Mouse (Mus musculus): ENCODE results near the gene Ccr6.

Gene Ccr6

GRCm38 (mm10) chr17:8272951-8273350 lies 37.1 kb downstream of the Ccr6 start:
- in situ Hi-C loops (cut with MboI; ENCODE audit: low pct_unique_long_range_greater_than_20kb in 1 of 2, low sequenced_read_pairs in 2 of 2, unreplicated experiment in 1 of 2) = no loop called here

- in situ Hi-C loops (cut with MboI; ENCODE audit: low pct_unique_long_range_greater_than_20kb in 1 of 2, low sequenced_read_pairs in 2 of 2, unreplicated experiment in 1 of 2) = no loop called here
Measured at GRCm38 (mm10) chr17:8276071-8276470, 40.2 kb downstream of the Ccr6 start.

GRCm38 (mm10) chr17:8276680-8277079 lies 40.8 kb downstream of the Ccr6 start:
- in situ Hi-C loops (cut with MboI; ENCODE audit: low pct_unique_long_range_greater_than_20kb in 1 of 2, low sequenced_read_pairs in 2 of 2, unreplicated experiment in 1 of 2) = no loop called here

GRCm38 (mm10) chr17:8277266-8277665 lies 41.4 kb downstream of the Ccr6 start:
- in situ Hi-C loops (cut with MboI; ENCODE audit: low pct_unique_long_range_greater_than_20kb in 1 of 2, low sequenced_read_pairs in 2 of 2, unreplicated experiment in 1 of 2) = no loop called here

- in situ Hi-C loops (cut with MboI; ENCODE audit: low pct_unique_long_range_greater_than_20kb in 1 of 2, low sequenced_read_pairs in 2 of 2, unreplicated experiment in 1 of 2) = no loop called here
Measured at GRCm38 (mm10) chr17:8278356-8278755, 42.5 kb downstream of the Ccr6 start.

GRCm38 (mm10) chr17:8282821-8283525 lies 47.1 kb downstream of the Ccr6 start, which contains the start of gene Mpc1:
Mpc1 (plus strand) TSS chr17:8282904.
- in situ Hi-C loops (cut with MboI; ENCODE audit: low pct_unique_long_range_greater_than_20kb in 1 of 2, low sequenced_read_pairs in 2 of 2, unreplicated experiment in 1 of 2) = no loop called here

GRCm38 (mm10) chr17:8283526-8284253 lies 47.8 kb downstream of the Ccr6 start:
- in situ Hi-C loops (cut with MboI; ENCODE audit: low pct_unique_long_range_greater_than_20kb in 1 of 2, low sequenced_read_pairs in 2 of 2, unreplicated experiment in 1 of 2) = no loop called here

- in situ Hi-C loops (cut with MboI; ENCODE audit: low pct_unique_long_range_greater_than_20kb in 1 of 2, low sequenced_read_pairs in 2 of 2, unreplicated experiment in 1 of 2) = no loop called here
Measured at GRCm38 (mm10) chr17:8284254-8284661, 48.4 kb downstream of the Ccr6 start.

- in situ Hi-C loops (cut with MboI; ENCODE audit: low pct_unique_long_range_greater_than_20kb in 1 of 2, low sequenced_read_pairs in 2 of 2, unreplicated experiment in 1 of 2) = no loop called here
Measured at GRCm38 (mm10) chr17:8285056-8285455, 49.2 kb downstream of the Ccr6 start.

- in situ Hi-C loops (cut with MboI; ENCODE audit: low pct_unique_long_range_greater_than_20kb in 1 of 2, low sequenced_read_pairs in 2 of 2, unreplicated experiment in 1 of 2) = no loop called here
Measured at GRCm38 (mm10) chr17:8286987-8287386, 51.1 kb downstream of the Ccr6 start.

GRCm38 (mm10) chr17:8289993-8290679 lies 54.3 kb downstream of the Ccr6 start:
- in situ Hi-C loops (cut with MboI; ENCODE audit: low pct_unique_long_range_greater_than_20kb in 1 of 2, low sequenced_read_pairs in 2 of 2, unreplicated experiment in 1 of 2) = no loop called here

- in situ Hi-C loops (cut with MboI; ENCODE audit: low pct_unique_long_range_greater_than_20kb in 1 of 2, low sequenced_read_pairs in 2 of 2, unreplicated experiment in 1 of 2) = no loop called here
Measured at GRCm38 (mm10) chr17:8290736-8291135, 54.9 kb downstream of the Ccr6 start.

GRCm38 (mm10) chr17:8295825-8296224 lies 60.0 kb downstream of the Ccr6 start:
- in situ Hi-C loops (cut with MboI; ENCODE audit: low pct_unique_long_range_greater_than_20kb in 1 of 2, low sequenced_read_pairs in 2 of 2, unreplicated experiment in 1 of 2) = no loop called here

- in situ Hi-C loops (cut with MboI; ENCODE audit: low pct_unique_long_range_greater_than_20kb in 1 of 2, low sequenced_read_pairs in 2 of 2, unreplicated experiment in 1 of 2) = no loop called here
Measured at GRCm38 (mm10) chr17:8296313-8296844, 60.5 kb downstream of the Ccr6 start.

GRCm38 (mm10) chr17:8297746-8298145 lies 61.9 kb downstream of the Ccr6 start:
- in situ Hi-C loops (cut with MboI; ENCODE audit: low pct_unique_long_range_greater_than_20kb in 1 of 2, low sequenced_read_pairs in 2 of 2, unreplicated experiment in 1 of 2) = no loop called here

GRCm38 (mm10) chr17:8298281-8298680 lies 62.4 kb downstream of the Ccr6 start:
- in situ Hi-C loops (cut with MboI; ENCODE audit: low pct_unique_long_range_greater_than_20kb in 1 of 2, low sequenced_read_pairs in 2 of 2, unreplicated experiment in 1 of 2) = no loop called here

- in situ Hi-C loops (cut with MboI; ENCODE audit: low pct_unique_long_range_greater_than_20kb in 1 of 2, low sequenced_read_pairs in 2 of 2, unreplicated experiment in 1 of 2) = no loop called here
Measured at GRCm38 (mm10) chr17:8299524-8299923, 63.7 kb downstream of the Ccr6 start.

- in situ Hi-C loops (cut with MboI; ENCODE audit: low pct_unique_long_range_greater_than_20kb in 1 of 2, low sequenced_read_pairs in 2 of 2, unreplicated experiment in 1 of 2) = no loop called here
Measured at GRCm38 (mm10) chr17:8301515-8301914, 65.7 kb downstream of the Ccr6 start.

- in situ Hi-C loops (cut with MboI; ENCODE audit: low pct_unique_long_range_greater_than_20kb in 1 of 2, low sequenced_read_pairs in 2 of 2, unreplicated experiment in 1 of 2) = no loop called here
Measured at GRCm38 (mm10) chr17:8302772-8303438, 67.1 kb downstream of the Ccr6 start.

Measured in mouse embryonic stem cell (cell line).